Comparison of ENCODE assay signal across 8 mouse cellular contexts in the genomic region with DNA sequence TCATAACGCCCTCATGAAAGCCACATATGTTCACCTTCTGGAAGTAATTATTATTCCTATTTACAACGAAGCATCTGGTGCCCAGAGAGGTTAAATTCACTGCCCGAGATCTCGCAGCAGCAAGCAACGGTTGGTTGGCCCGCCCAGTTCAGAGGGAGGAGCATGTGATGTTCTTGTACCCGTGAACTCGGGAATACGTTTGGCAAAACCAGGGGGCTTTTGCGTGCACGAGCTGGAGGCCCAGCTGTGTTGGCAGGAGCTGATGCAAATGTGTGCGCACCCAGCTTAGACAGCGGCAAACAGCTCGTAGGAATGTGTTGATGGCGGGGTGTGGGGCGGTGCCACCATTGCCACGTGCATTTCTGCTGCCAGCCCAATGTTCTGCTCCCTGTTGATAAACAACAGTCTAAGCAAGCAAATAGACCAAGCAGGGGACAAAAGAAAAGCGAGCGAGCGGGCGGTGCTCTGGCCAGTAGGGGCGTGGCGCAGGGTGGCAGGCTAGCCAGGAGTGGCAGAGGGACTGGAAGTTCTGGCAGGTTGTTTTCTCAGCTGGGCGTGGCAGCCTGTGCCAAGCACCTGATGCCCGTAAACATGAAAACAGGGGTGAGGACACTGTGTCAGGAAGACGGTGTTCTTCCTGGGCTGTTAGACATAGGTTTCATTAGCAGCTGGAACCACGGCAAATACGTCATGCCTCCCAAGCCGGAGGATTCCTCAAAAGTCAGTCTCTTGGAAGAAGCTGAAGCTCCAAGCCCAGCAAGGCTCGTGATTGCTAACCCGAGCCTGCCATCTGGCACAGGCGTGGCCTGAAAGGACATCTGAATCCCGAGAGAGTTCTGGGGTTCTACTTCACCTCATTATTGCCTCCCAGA. TPM values are rescaled to one million over a fixed set of nuclear protein-coding genes. Genes with fewer than 3 reads are reported as not detected.
DNase-seq lines count a peak whose midpoint lies in the region; ATAC-seq lines count a peak whose summit lies in the region.

No protein-coding gene starts in this region.

- peak overlapping the region; percentile 70 for H3K4me2 ChIP-seq in forebrain, embryonic 14.5 days (ENCODE audit: low read length)

- 5% methylated on average over 33 of the region's 33 CpGs for WGBS in forebrain, embryonic 14.5 days

- peak overlapping the region; percentile 31 for H3K4me3 ChIP-seq in forebrain, embryonic 14.5 days (ENCODE audit: low read depth, low read length)

- no peaks in the 10 kb centered on the region for H3K27me3 ChIP-seq in forebrain, embryonic 14.5 days (replicated peaks; ENCODE audit: control insufficient read depth, insufficient read depth, low read length)

- ATAC-seq in cerebellum, adult (ENCODE audit: insufficient number of reproducible peaks, low FRiP score, low TSS enrichment) = peak; percentile 69
- peak; percentile 82 for ATAC-seq in forebrain, embryonic 14.5 days
- ATAC-seq in hematopoietic stem cell, adult 5-6 weeks (replicated peaks in 1 of 2; ENCODE audit: insufficient read depth in 1 of 2, low FRiP score in 2 of 2, low TSS enrichment in 1 of 2, low read depth in 1 of 2, poor library complexity in 2 of 2, severe bottlenecking in 2 of 2) = peak; percentile 55 to 72

- peak overlapping the region; percentile 59 for H3K9ac ChIP-seq in forebrain, embryonic 14.5 days (ENCODE audit: low read length)

- no peaks in the 10 kb centered on the region for H3K36me3 ChIP-seq in forebrain, embryonic 14.5 days (ENCODE audit: control insufficient read depth, insufficient read depth, low read length)

- peak overlapping the region; percentile 76 for H3K27ac ChIP-seq in forebrain, embryonic 14.5 days (ENCODE audit: low read depth, low read length)

- peak; percentile 97 for DNase-seq in MN1 (ENCODE audit: low spot score)
- DNase-seq in forebrain, embryonic 14.5 days (ENCODE audit: low spot score) = peak; percentile 87
- DNase-seq in layer of hippocampus, adult 8-10 months (ENCODE audit: low spot score in 2 of 2) = peak; percentile 59 to 75
- DNase-seq in lung, postnatal 10 days = peak; percentile 91
- peak; percentile 90 for DNase-seq in retina, postnatal 1 day
- peak; percentile 43 for DNase-seq in yolk sac, embryonic 10.5 days (ENCODE audit: low spot score)

- H3K4me1 ChIP-seq in forebrain, embryonic 14.5 days (ENCODE audit: control insufficient read depth, insufficient read depth, low read length) = peaks cover 21% of the 10 kb centered on the region

- no peaks in the 10 kb centered on the region for H3K9me3 ChIP-seq in forebrain, embryonic 14.5 days (replicated peaks; ENCODE audit: control insufficient read depth, low read length)

RNA-seq across cellular contexts. Expression of a gene that starts 30.6 kb away (rescaled TPM):
- 10.2 and 11.1 TPM in 2 replicates for polyA plus RNA-seq in forebrain, embryonic 14.5 days (2014; fragmentation: Nextera tagmentation; extraction: Ambion mirVana)
- 2.5 and 7.9 TPM in 2 replicates for total RNA-seq in hematopoietic stem cell, adult 5-6 weeks (2017)
- total RNA-seq in layer of hippocampus, adult 8-10 months (2022) = 10 to 100 TPM; 51.3 to 71.6 (median 61.4) TPM

RNA-seq across cellular contexts. Expression of a gene that starts 41.7 kb away (rescaled TPM):
- polyA plus RNA-seq in forebrain, embryonic 14.5 days (2014; fragmentation: Nextera tagmentation; extraction: Ambion mirVana) = 18.8 and 19.7 TPM in 2 replicates
- total RNA-seq in hematopoietic stem cell, adult 5-6 weeks (2017) = 24.3 and 26.6 TPM in 2 replicates
- total RNA-seq in layer of hippocampus, adult 8-10 months (2022) = 10 to 100 TPM; 51.1 to 55.4 (median 52.6) TPM

Comparison
In these comparisons a context has a peak if more than half of its experiments do, and no peak if none do; other contexts are left out.
1. Peak in every context shown above with its lines: DNase-seq, ATAC-seq, H3K4me3 ChIP-seq and H3K27ac ChIP-seq.
2. DNase-seq: peak in every context shown above with its lines; median percentile 97 in MN1; 91 in lung, postnatal 10 days; 90 in retina, postnatal 1 day; 87 in forebrain, embryonic 14.5 days; 67 in layer of hippocampus, adult 8-10 months; 43 in yolk sac, embryonic 10.5 days.